Mouse (Mus musculus) monocyte, adult 5-6 weeks (primary cell): ENCODE results near the gene Acot3. TPM values are rescaled to one million over a fixed set of nuclear protein-coding genes. Genes with fewer than 3 reads are reported as not detected.
A peak's percentile ranks its signal among the peaks of the same experiment; 100 is the strongest.
"Not testable (repeated sequence)": the region's sequence is repeated elsewhere in the genome, so short reads cannot be mapped to it uniquely, and the experiment has no call there.

Source experiments
- ATAC-seq: fragments of 153-309, 156-312 bp; replicated peaks from 2 replicates; pipeline ENCODE4 v1.8.0; 2017; ENCODE audit warnings: mild to moderate bottlenecking; ENCODE audit not compliant: low TSS enrichment, insufficient number of reproducible peaks, severe bottlenecking, poor library complexity, low FRiP score
- total RNA-seq: library from RNA; stranded (forward); fragments of 200-1000, 200-491, 200-594 nt; gene quantifications from 3 replicates; pipeline ENCODE4 v1.2.3, GENCODE M21; 2017

Acot3 gene
- not detected in 3 replicates for total RNA-seq

DNA sequence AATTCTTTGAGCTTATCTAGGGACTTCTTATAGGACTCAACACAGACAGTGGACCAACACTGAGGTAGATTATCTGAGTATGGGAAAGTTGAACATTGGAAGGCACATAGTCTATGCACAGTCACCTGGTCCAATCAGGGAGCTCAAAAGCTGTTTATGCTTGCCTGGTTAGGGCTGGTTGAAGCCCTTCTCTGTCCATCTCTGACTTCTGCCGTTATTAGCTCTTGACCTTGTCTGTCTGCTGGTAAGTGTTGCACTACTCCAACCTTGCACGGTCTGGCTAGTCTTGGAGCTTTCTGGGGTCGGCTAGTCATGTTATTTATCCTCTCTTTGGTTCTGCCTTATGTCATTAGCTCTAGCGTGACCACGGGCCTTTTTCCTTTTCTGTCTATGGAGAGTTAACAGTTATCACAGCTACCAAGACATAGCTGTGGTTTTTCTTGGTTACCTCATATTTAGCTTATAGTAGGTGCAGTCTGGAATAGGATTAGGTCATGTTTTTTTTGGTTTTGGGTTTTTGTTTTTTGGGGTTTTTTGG is at the start of gene Acot3:
TSS of gene Acot3 (plus strand) at position 208 of the 538 bp plus-strand sequence.
- ATAC-seq: no peak

- no peak for ATAC-seq
Measured at GRCm38 (mm10) chr12:84003866-84004265, 48.1 kb upstream of the Acot3 start.

GRCm38 (mm10) chr12:84008251-84008650 is 43.7 kb upstream of the Acot3 start:
- no peak for ATAC-seq

DNA sequence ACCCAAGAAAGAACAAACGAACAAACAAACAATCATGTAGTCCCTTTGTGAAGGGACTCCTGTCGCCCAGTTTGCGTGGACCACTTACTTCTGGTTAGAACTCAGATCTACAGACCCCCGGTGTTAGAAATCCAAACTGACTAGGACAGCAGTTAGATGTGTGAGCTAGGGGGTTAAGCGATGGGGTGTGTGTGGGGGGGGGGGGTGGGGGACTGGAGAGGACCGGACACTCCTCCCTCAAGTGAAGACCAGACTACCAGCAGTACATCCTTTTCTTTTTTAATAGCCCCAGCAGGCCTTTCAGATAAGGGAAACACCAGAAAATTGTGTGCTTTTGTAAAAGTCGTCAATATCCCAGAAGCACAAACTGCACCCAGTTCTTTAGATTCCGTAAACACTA is 43.2 kb upstream of the Acot3 start:
- no peak for ATAC-seq

DNA sequence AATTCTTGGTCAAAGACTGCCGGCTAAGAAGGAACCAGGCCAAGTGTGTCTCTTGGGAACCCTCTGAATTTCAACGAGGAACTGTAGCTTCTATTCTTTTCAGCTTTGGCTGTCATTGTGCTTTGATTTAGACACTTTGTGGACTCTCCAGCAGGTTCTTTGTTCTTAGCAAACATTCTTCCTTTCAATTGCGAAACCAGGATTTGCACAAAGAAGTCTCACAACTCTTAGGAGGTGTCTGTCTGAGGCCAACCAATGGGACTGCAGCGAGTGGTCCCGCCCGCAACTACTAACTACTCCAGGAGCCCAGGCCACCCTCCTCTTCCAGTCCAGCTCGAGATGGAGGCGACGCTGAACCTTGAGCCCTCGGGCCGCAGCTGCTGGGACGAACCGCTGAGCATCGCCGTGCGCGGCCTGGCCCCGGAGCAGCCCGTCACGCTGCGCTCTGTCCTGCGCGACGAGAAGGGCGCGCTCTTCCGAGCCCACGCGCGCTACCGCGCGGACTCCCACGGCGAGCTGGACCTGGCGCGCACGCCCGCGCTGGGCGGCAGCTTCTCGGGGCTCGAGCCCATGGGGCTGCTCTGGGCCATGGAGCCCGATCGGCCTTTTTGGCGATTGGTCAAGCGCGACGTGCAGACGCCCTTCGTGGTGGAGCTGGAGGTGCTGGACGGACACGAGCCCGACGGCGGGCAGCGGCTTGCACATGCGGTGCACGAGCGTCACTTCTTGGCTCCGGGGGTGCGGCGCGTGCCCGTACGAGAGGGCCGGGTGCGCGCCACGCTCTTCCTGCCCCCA is 42.6 kb upstream of the Acot3 start, which contains the start of gene Acot1:
TSS of gene Acot1 (plus strand) at position 320 of the 795 bp plus-strand sequence.
- not testable (repeated sequence) for ATAC-seq

GRCm38 (mm10) chr12:84010201-84010600 is 41.7 kb upstream of the Acot3 start:
- ATAC-seq: no peak

DNA sequence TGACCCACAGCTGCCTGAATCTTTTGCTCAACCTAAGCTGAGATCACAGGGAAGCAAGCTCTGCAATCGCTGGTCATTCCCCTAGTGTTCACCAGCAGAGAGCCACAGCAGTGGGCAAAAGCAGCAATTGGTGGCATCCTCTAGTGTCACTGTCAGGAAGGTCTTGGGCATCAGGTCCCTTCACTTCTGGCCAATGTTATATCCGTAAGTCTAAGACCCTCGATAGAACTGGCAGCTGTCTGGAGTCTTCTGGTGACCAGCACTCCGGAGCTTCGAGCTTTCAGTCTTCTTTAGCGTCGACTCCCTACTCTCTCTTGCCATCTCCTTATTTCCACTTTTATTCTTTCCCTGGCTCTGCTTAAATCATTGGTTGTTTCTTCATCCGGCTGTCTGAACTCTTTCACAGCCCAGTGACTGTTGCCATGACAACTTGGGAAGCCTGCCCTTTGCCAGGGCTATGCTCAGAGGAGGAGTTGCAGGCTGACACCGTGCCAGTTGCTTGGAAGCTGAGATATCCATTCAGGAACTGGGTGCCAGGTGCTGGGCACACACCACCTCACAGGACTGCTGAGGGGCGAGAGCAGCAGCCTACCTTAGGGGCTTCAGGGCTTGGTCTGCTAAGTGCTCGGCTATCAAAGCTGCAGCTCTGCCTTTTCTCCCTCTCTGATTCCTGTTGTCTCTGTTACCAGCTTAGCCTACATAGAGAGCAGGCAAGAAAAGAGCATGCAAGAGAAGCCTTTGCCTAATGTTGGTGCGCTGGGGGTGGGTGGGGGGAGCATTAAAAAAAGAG is 40.5 kb upstream of the Acot3 start:
- ATAC-seq: no peak

DNA sequence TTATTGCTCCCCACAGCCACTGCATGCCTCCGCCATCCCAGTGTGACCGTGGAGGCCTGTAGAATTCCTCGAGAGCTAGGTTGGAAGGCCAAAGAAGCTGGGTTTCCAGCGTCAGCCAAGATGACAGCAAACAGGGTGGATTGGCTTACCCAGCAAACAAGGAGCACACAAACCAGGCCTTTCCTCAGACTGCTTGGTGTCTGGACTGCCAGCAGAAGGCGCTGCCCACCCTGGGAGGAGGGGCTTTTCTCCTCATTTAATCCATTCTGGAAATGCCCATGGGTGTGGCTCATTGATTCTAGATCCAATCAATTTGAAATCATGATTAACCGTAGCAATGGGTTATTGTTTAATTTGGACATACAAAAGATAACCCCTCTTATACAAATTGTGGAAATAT is 38.8 kb upstream of the Acot3 start:
- no peak for ATAC-seq

DNA sequence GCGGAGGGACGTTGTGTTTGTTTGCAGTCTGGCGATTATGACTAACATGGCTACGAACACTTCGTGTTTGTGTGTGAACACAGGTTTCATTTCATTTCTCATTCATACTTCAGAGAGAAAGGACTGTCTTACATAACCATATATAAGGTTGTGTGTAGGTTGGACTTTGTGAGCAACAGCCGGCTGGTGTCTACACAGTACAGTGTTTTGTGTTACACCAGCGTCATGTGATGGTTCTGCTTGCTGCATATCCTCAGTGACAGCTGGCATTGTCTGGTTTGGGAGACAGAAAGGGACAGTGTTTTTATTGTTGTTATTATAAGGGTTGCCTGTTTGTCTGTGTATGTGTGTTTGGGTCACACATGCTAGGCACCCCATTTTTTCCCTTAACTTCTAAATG is 38.2 kb upstream of the Acot3 start:
- no peak for ATAC-seq

GRCm38 (mm10) chr12:84020528-84020927 is 31.4 kb upstream of the Acot3 start:
- peak; percentile 56; the same call in 1 of the 2 replicates for ATAC-seq

DNA sequence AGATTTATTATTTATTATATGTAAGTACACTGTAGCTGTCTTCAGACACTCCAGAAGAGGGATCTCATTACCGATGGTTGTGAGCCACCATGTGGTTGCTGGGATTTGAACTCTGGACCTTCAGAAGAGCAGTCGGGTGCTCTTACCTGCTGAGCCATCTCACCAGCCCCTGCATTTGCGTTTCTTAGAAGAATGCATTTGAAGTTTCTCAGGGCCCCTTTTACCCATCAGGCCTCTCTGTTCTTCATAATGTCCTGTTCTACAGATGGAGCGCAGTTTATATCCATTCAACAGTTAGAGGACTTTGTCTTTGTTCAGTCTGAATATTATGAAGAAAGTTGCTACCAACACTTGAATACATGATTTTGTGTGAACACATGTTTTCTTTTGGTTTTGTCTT is 29.7 kb upstream of the Acot3 start:
- ATAC-seq: not testable (repeated sequence)

- ATAC-seq: no peak
Measured at GRCm38 (mm10) chr12:84023052-84023745, 28.7 kb upstream of the Acot3 start.

DNA sequence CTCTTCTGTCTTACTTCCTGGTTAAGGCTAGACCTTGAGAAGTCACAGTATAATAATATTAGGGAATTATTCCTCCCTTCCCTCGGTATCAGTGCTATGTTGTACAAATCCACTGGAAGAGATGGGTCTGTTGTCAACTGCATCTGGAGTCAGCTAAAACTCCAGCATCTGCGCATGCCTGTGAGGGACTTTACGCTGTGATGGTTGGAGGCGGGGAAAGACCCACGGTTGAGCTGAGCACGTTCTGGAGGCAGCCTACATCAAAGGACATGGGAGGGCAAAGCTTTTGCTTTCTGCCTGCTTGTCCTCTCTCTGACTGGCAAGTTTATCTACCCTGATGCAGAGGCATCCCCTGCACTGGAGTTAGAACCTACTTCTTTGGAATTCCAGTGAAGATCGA is 26.1 kb upstream of the Acot3 start:
- ATAC-seq: no peak

- not testable (repeated sequence) for ATAC-seq
Measured at GRCm38 (mm10) chr12:84028328-84028727, 23.6 kb upstream of the Acot3 start.

DNA sequence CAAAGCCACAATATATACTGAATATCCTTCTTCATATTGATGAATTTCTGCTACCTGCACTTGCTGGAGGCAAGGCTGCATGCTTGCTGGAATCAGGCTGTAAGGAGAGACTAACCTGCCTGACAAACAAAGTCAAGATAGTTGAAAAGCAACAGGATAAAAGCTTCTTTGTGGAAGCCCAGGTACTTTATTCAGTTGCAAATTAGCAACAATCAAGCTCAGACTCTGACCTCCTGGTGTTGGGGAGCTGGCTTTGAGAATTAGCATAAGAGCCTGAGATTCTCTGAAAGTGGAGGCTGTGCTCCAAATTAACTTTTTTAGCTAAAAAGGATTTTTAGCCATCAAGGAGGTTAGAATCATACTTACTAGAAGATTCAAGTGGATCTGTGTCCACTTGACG is 22.9 kb upstream of the Acot3 start:
- ATAC-seq: not testable (repeated sequence)

DNA sequence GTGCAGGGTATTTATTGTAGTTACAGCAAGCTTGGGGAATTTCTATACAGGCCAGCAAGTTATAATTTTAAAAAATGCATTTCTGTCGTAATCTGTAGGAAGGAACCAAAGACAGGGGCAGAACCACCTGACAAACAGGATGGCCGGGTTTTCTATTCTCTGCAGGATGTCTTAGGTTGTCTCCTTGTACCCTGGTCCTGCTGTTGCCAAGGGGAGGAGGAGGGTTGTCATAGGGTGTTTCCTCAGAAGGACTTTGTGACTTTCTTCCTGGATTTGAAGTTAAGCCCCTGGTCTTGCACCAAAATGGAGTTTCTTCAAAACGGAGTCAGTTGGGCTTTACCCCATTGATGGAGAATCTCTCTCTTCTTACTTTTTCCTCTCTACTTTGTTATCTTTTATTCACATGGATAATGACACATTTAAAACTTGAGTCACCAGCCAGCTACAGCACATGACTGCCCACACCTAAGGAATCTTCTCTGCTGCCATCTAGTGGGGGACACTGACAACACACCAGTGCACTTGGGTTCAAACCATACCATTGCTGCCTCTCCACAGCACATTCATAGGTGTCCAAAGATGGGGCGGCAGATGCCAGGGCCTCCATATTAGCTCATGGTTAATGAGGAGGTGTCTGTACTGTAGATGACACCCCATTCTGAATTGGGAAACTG is 21.1 kb upstream of the Acot3 start:
- peak; percentile 94 for ATAC-seq

- ATAC-seq: no peak
Measured at GRCm38 (mm10) chr12:84032854-84033253, 19.1 kb upstream of the Acot3 start.

DNA sequence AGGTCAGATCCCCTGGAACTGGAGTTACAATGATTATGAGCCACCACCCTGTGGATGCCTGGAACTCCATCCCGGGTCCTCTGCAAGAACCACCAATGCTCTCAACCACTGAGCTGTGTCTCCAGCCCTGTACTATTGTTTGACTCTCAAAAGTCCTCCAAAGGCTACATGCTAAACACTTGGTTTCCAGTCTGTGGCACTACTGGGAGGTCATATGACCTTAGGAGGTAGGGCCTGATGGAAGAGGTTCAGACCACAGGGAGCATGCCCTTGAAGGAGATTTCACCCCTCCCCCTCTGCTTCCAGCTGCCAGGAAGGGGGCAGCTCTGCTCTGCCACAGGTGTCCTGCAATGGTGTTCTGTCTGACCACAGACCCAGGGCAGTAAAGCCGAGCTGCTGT is 18.6 kb upstream of the Acot3 start:
- ATAC-seq: not testable (repeated sequence)
